Mouse (Mus musculus): ENCODE data around the gene Tm7sf2.

Tm7sf2 gene

GRCm38 (mm10) chr19:6067724-6068415 lies at the start of gene Tm7sf2:
TSS of gene Tm7sf2 (minus strand) at chr19:6068373.
- in situ Hi-C loops (cut with MboI, MseI) = loop anchor here (10.0 kb wide), 2 partner anchors 47 to 267 kb away; partner anchors contain the start of genes Men1 and Sac3d1

- in situ Hi-C loops (cut with MboI, MseI) = loop anchor here (5.0 to 10.0 kb wide), 3 partner anchors 35 to 343 kb away; partner anchors contain the start of genes Cdca5, Gm28374, Scyl1 and Tm7sf2
Observed at GRCm38 (mm10) chr19:6117346-6117985, 49.3 kb upstream of the Tm7sf2 start.

- in situ Hi-C loops (cut with MboI, MseI) = loop anchor here (5.0 to 10.0 kb wide), 3 partner anchors 34 to 341 kb away; partner anchors contain the start of genes Cdca5, Gm28374, Scyl1 and Tm7sf2
Observed at GRCm38 (mm10) chr19:6116113-6116850, 48.1 kb upstream of the Tm7sf2 start.

- in situ Hi-C loops (cut with MboI, MseI) = loop anchor here (5.0 to 10.0 kb wide), 3 partner anchors 48 to 338 kb away; partner anchors contain the start of genes Scyl1, Tm7sf2 and Znhit2
Observed at GRCm38 (mm10) chr19:6113116-6113515, 44.9 kb upstream of the Tm7sf2 start.

- in situ Hi-C loops (cut with MboI, MseI) = no loop called here
Observed at GRCm38 (mm10) chr19:6105586-6105985, 37.4 kb upstream of the Tm7sf2 start, which contains the start of gene Naaladl1. TSS of gene Naaladl1 (plus strand) at chr19:6105782.

- in situ Hi-C loops (cut with MboI, MseI) = no loop called here
Observed at GRCm38 (mm10) chr19:6104476-6104875, 36.3 kb upstream of the Tm7sf2 start.

GRCm38 (mm10) chr19:6102169-6102853 lies 34.1 kb upstream of the Tm7sf2 start:
- in situ Hi-C loops (cut with MboI, MseI) = no loop called here

GRCm38 (mm10) chr19:6101186-6101585 lies 33.0 kb upstream of the Tm7sf2 start:
- in situ Hi-C loops (cut with MboI, MseI) = no loop called here

GRCm38 (mm10) chr19:6097847-6098246 lies 29.7 kb upstream of the Tm7sf2 start:
- in situ Hi-C loops (cut with MboI, MseI) = no loop called here

- in situ Hi-C loops (cut with MboI, MseI) = no loop called here
Observed at GRCm38 (mm10) chr19:6094119-6094518, 25.9 kb upstream of the Tm7sf2 start, which contains the start of gene AC131692.1. TSS of gene AC131692.1 (plus strand) at chr19:6094419.

- in situ Hi-C loops (cut with MboI, MseI) = no loop called here
Observed at GRCm38 (mm10) chr19:6088841-6089240, 20.7 kb upstream of the Tm7sf2 start.

- in situ Hi-C loops (cut with MboI, MseI) = no loop called here
Observed at GRCm38 (mm10) chr19:6085417-6085879, 17.3 kb upstream of the Tm7sf2 start.

- in situ Hi-C loops (cut with MboI, MseI) = loop anchor here (5.0 kb wide), 2 partner anchors 33 to 37 kb away; partner anchors contain the start of genes Sac3d1 and Syvn1
Observed at GRCm38 (mm10) chr19:6084478-6085248, 16.5 kb upstream of the Tm7sf2 start, which contains the start of the genes Zfpl1 and Cdca5. TSS of gene Zfpl1 (minus strand) at chr19:6084956. TSS of gene Cdca5 (plus strand) at chr19:6084983.

GRCm38 (mm10) chr19:6082156-6082555 lies 14.0 kb upstream of the Tm7sf2 start, which contains the start of gene Gm28374:
TSS of gene Gm28374 (minus strand) at chr19:6082256.
- in situ Hi-C loops (cut with MboI, MseI) = loop anchor here (5.0 kb wide), 2 partner anchors 35 kb away; partner anchors contain the start of genes Sac3d1 and Syvn1

- in situ Hi-C loops (cut with MboI, MseI) = loop anchor here (5.0 kb wide), 2 partner anchors 33 to 37 kb away; partner anchors contain the start of genes Sac3d1 and Syvn1
Observed at GRCm38 (mm10) chr19:6079983-6080480, 11.9 kb upstream of the Tm7sf2 start, which contains the start of gene Tmem262. TSS of gene Tmem262 (plus strand) at chr19:6080033.

- in situ Hi-C loops (cut with MboI, MseI) = no loop called here
Observed at GRCm38 (mm10) chr19:6076564-6077393, 8.6 kb upstream of the Tm7sf2 start, which contains the start of gene Vps51. TSS of gene Vps51 (minus strand) at chr19:6077231.

GRCm38 (mm10) chr19:6073889-6074288 lies 5.7 kb upstream of the Tm7sf2 start:
- in situ Hi-C loops (cut with MboI, MseI) = no loop called here

- in situ Hi-C loops (cut with MboI, MseI) = no loop called here
Observed at GRCm38 (mm10) chr19:6071261-6071660, 3.1 kb upstream of the Tm7sf2 start.
